Mouse (Mus musculus) CH12.LX (cell line): Measurements from ENCODE around the gene Zeb2.

Source experiments
- CTCF ChIP-seq, 2 experiments: IDR thresholded peaks in 1 of 2; conservative IDR thresholded peaks in 1 of 2; 2 replicates each; pipeline ENCODE4 v1.5.1; 2011 to 2012; ENCODE audit warnings: low read depth in 2 of 2, low read length in 2 of 2, improper control_type of control experiment in 1 of 2, inconsistent platforms in 1 of 2, mild to moderate bottlenecking in 1 of 2, moderate library complexity in 1 of 2
- EP300 ChIP-seq: IDR thresholded peaks from 2 replicates; pipeline ENCODE4 v1.6.1; 2011; ENCODE audit warnings: low read length, improper control_type of control experiment
- IRF4 ChIP-seq: IDR thresholded peaks from 2 replicates; pipeline ENCODE4 v1.6.1; 2014; ENCODE audit warnings: low read depth, mild to moderate bottlenecking, inconsistent platforms, low read length, improper control_type of control experiment
- NELFE ChIP-seq: IDR thresholded peaks from 2 replicates; pipeline ENCODE4 v1.6.1; 2011; ENCODE audit warnings: low read depth, low read length, improper control_type of control experiment
- POLR2A ChIP-seq: IDR thresholded peaks from 2 replicates; pipeline ENCODE4 v1.6.1; 2011; ENCODE audit warnings: low read depth, mild to moderate bottlenecking, improper control_type of control experiment, low read length
- RCOR1 ChIP-seq: conservative IDR thresholded peaks from 2 replicates; pipeline ENCODE4 v1.6.1; 2012; ENCODE audit warnings: low read depth, mild to moderate bottlenecking, inconsistent platforms, low read length, improper control_type of control experiment
- ZKSCAN1 ChIP-seq: IDR thresholded peaks from 2 replicates; pipeline ENCODE4 v1.6.1; 2012; ENCODE audit warnings: low read depth, inconsistent platforms, low read length, improper control_type of control experiment, borderline replicate concordance
- ZMIZ1 ChIP-seq: IDR thresholded peaks from 2 replicates; pipeline ENCODE4 v1.6.1; 2012; ENCODE audit warnings: low read depth, mild to moderate bottlenecking, inconsistent platforms, low read length, improper control_type of control experiment

DNA sequence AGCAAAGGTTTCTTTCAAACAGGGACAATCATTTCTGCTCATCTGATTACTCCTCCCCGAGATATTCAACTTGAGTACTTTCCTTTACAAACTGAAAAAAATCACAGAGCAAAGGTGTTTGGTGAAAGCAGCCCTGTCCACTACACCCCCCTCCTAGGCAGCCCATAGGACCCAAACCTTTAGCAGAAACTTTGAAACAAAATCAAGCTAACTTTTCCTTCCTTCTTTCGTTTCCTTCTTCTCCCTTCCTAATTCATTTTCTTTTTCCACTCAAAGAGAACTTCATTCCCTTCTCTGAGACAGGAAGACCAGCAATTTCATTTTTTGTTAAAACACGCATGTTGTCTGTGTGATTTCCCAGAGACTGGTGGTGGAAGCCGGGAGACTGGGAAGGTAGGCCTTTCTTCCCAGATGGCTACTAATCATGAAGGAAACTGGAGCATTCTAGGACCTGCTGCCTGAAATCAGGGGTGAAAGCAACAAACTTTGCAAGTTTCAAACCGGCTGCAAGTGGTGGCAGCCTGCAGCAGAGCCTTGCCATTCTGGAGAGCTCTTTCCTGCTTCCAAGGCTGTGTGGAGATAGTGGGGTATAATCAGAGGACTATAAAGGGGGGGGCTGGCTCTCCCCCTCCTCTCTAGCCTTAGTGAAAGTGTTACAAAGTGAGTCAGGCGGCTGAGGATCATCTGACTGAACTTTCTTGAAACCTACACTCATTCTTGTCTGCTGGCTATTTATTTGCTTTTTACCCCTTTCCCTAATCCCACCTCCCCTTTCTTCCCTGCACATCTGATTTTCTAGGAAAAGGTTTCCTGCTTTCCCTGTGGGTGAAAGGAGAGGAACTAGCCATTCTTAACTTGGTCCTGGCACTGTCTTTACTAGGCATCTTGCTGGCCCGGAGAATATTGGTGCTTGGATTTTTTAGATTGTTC lies 11.0 kb downstream of the Zeb2 start:
- TF ChIP-seq CTCF (conservative IDR thresholded peaks at IDR 0.05 in 1 of 2, IDR thresholded peaks at IDR 0.05 in 1 of 2; ENCODE audit: low read depth in 2 of 2, low read length in 2 of 2) (no peak), ZKSCAN1 (no peak), NELFE (no peak), IRF4 (peak; percentile 5; the same call in 1 of the 2 replicates), EP300 (peak; percentile 52; the same call in 1 of the 2 replicates), RCOR1 (no peak; the same call in 1 of the 2 replicates), POLR2A (0 out of 2 replicates have a peak, but pooled peaks have one; percentile 6), ZMIZ1 (no peak)
